Mouse (Mus musculus): ENCODE data around the gene Arhgap22.
A peak's percentile ranks its signal among the peaks of the same experiment; 100 is the strongest.

- no peak for TF ChIP-seq ZKSCAN1 (IDR thresholded peaks at IDR 0.05; ENCODE audit: borderline replicate concordance, low read depth, low read length)
- no peak for TF ChIP-seq EP300 (IDR thresholded peaks at IDR 0.05; ENCODE audit: low read length)
- TF ChIP-seq CTCF (conservative IDR thresholded peaks at IDR 0.05 in 1 of 2, IDR thresholded peaks at IDR 0.05 in 1 of 2; ENCODE audit: low read depth in 2 of 2, low read length in 2 of 2): peak; percentile 10 to 54; a peak in 2 of 4 replicates
- TF ChIP-seq ZNF384 (IDR thresholded peaks at IDR 0.05; ENCODE audit: low read depth, low read length): no peak
Measured at GRCm38 (mm10) chr14:33315771-33316170, 101.9 kb downstream of the Arhgap22 start.

Measured in CH12.LX (cell line).